Mouse (Mus musculus) small intestine, adult 2 months (tissue): ENCODE results near the gene Aldh3b2.

Source experiments
- CTCF ChIP-seq: fragments of 200-500 bp; IDR thresholded peaks from 2 replicates; pipeline ENCODE4 v1.5.1; 2012; ENCODE audit warnings: low read depth, mild to moderate bottlenecking, control low read depth, inconsistent platforms, low read length, moderate library complexity, mixed read lengths; ENCODE audit not compliant: insufficient replicate concordance, insufficient read length; ENCODE audit errors: extremely low read depth
- POLR2A ChIP-seq: fragments of 200-500 bp; IDR thresholded peaks from 2 replicates; pipeline ENCODE4 v1.6.1; 2012; ENCODE audit warnings: low read depth, mild to moderate bottlenecking, control low read depth, inconsistent platforms, low read length, moderate library complexity

- TF ChIP-seq CTCF = no peak
- TF ChIP-seq POLR2A = no peak
These were observed 24.3 kb upstream of the Aldh3b2 start for GRCm38 (mm10) chr19:3947813-3948212.
